Mouse (Mus musculus) lung, adult 2 months (tissue): Measurements from ENCODE around the gene Srebf2. TPM values are rescaled to one million over a fixed set of nuclear protein-coding genes. Genes with fewer than 3 reads are reported as not detected.

ENCODE experiments used
- DNase-seq: peaks from one replicate; pipeline ENCODE4 v3.0.0; 2022
- H3K4me1 ChIP-seq: fragments of 200-500 bp; 2 replicates; pipeline ENCODE4 v1.6.1; 2011; ENCODE audit warnings: low read length; ENCODE audit not compliant: control insufficient read depth, insufficient read depth
- H3K4me3 ChIP-seq: fragments of 200-500 bp; replicated peaks from 2 replicates; pipeline ENCODE3; 2011; ENCODE audit warnings: low read depth, mild to moderate bottlenecking, control low read depth, low read length; ENCODE audit errors: extremely low read depth
- CTCF ChIP-seq: fragments of 200-500 bp; IDR thresholded peaks from 2 replicates; pipeline ENCODE4 v1.5.1; 2011; ENCODE audit warnings: mild to moderate bottlenecking, low read length, control low read depth; ENCODE audit not compliant: insufficient read depth
- POLR2A ChIP-seq: fragments of 200-500 bp; IDR thresholded peaks from 2 replicates; pipeline ENCODE4 v1.6.1; 2011; ENCODE audit warnings: low read depth, mild to moderate bottlenecking, control low read depth, low read length, borderline replicate concordance; ENCODE audit errors: extremely low read depth
- WGBS: fragments of 180-500 bp; shearing (Covaris S2); methylation state at CpG from one replicate; pipeline ENCODE4 v1.1.7; 2018; 5-methylcytosine and 5-hydroxymethylcytosine counted together
- polyA plus RNA-seq: library from polyadenylated mRNA; depleted of rRNA; stranded (reverse); fragments of >200 nt; gene quantifications from 2 replicates; pipeline ENCODE4 v1.2.3, GENCODE M21; 2012

Srebf2 gene
- polyA plus RNA-seq, 1 experiment = 261 TPM

DNA sequence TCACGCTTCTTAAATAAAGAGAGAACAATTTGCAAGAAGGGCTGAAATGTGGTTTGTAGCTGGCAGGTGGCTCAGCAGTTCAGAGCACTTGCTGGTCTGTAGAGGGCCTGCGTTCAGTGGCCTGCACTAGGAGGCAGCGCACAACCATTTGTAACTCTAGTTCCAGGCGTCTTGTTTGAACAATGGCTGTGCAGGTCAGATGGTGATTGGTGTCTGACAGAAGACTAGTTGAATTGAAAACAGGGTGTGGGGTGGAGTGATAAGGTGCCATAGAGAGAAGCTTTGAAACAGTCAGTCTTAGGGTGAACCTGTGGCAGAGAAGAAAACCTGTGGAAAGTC lies 17.0 kb downstream of the Srebf2 start:
- peaks cover 37% of the 10 kb centered on the region for H3K4me1 ChIP-seq
- 41% methylated on average over 4 of the region's 4 CpGs for WGBS
- no peak for DNase-seq
- TF ChIP-seq POLR2A (no peak), CTCF (no peak)
- no peak overlapping the region for H3K4me3 ChIP-seq

DNA sequence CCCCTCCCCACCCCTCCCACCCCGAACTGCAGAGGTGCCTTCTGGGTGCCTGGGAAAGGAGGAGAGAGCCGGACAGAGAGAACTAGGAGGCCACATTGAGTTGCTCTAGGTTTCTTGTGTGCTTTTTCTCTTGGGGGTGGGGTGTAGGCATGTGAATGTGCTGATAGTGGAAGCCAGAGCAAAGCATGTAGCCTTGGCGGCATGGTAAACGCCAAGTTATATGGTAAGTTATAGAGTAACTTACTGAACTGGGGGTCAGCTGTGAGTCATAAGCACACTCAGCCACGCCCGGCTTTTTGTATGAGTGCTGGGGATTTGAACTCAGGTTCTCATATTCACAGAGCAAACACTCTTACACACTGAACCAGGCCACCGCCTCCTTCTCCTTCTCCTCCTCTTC lies 17.5 kb downstream of the Srebf2 start:
- 64% methylated on average over 7 of the region's 7 CpGs for WGBS
- DNase-seq = no peak

DNA sequence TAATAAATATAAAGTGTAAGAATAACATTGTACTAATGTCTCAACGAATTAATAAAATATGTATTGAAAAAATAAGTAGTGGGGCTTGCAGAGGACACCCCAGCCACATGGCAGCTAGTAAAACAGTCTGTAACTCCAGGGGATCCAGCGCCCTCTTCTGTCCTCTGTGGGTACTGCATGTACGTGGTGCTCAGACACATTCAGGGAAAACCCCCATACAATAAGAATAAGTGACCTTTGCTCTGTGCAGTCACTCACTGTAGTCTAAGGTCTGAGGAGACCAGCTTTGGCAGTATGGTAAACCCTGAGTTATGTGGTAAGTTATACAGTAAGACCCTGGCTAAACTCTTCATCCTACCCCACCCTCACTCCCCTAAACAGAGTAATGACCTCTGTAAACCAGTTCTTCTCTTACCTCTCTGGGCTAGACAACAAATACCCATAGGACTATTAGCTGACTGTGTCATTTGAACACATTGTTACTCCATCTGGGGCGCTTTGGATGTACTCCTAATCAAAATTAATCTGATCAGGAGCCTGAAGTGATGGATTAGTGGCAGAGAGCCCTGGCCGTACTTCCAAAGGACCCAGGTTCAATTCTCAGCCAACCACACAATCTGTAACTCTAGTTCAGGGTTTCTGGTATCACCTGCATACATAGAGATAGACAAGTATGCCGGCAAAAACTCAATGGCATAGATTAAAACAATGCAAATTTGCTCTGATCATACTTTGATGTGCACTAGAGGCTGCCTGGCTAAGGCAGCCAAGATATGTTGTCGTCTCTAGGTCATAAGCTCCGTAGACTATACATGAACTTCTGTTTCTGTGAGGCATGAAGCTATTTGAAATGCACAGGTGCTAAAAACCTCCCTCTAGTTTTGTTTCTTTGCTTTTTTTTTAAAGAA lies 18.6 kb downstream of the Srebf2 start:
- peak; percentile 83 for DNase-seq
- H3K4me1 ChIP-seq = peaks cover 33% of the 10 kb centered on the region
- WGBS = 49% methylated on average over 8 of the region's 8 CpGs
- peak; percentile 92 for TF ChIP-seq CTCF
- TF ChIP-seq POLR2A = no peak
- no peak overlapping the region for H3K4me3 ChIP-seq

More for the DNA sequence above, 17.5 kb downstream of the Srebf2 start:
- TF ChIP-seq POLR2A = no peak
- Histone ChIP-seq H3K4me3 (no peak overlapping the region), H3K4me1 (peaks cover 37% of the 10 kb centered on the region)

DNA sequence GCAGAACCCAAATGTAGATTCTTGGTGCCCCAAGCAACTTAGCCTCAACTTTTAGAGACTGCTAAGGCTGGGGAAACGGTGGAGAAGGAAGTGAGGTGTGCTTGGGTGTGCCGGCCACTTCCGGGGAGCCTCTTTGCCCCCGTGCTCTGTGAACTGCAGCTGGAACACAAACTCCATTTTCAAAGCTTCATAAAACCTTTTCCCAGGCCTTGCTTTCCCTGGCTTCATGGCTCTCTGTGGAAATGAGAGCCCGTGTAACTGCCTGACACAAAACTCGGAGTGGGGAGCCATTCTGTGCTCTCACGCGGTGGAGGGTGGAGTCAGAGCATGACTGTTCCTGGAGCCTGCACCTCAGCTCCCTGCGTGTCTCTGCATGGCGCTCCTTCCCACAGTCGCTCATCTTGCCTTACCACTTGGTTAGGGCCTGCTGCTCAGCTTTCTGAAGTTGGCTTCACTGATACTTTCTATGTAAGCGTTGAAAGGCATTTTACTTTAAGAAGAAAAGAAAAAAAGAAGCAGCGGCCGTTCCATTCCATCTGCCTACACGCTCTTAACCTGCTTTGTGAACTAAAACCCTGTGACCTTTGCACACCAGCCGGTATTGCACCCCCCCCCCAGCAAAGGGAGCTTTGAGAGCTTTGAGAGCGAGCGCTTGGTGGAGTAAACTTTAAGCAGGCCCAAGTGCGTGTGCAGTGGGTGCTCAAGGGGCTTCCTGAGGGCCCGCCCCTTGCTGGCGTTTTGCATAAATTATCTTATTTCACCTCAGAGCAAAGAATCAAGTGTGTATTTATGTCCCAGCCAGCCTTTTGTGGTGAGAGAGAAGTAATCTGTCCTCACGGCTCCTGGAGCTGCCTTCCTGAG lies 19.5 kb downstream of the Srebf2 start:
- whole genome bisulfite sequencing = 49% methylated on average over 22 of the region's 22 CpGs
- H3K4me1 ChIP-seq = peaks cover 29% of the 10 kb centered on the region
- DNase-seq = no peak
- peak overlapping the region; percentile 6 for H3K4me3 ChIP-seq
- TF ChIP-seq CTCF = no peak
- no peak for TF ChIP-seq POLR2A

DNA sequence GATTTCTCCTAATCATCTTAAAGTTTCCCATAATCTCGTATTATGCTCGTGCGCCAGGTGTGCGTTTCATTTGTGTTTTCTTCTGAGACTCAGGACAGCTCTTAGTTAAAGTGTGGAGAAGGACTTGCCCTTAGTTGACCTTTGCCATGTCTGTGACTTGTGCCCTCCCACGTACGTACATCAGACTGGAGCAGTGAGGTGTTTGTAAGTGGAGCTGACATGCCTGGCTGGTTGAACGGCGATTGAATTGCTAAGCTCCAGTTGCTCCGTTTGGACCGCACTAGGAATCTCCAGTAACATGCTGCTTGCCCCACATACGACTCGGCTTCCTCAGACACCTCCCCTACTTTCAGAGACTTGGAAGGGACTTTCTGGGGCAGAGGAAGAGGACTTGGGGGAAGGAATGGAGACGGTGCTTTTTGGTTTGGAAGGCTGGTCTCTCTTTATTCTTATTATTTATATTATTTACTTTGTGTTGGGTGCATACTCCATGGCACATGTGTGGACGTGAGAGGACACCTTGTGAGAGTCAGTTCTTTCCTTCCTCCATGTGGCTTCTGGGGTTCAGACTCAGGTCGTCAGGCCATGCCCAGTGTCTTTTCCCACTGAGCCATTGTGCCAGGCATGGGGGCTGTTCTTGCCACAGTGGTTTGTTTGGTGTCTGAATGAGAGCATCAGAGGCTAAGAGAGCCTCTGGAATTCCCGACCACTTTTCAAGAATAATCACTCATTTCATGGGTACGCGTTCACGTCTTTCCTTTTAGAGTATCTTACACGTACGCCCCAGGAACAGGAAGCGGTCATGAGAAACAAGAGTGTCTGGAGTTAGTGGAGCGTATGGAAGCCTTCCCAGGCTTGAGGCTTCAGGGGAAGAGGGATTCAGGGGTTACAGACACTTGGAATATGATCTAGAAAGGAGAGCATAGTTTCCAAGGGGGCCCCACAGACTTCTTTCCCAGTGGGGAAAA lies 20.5 kb downstream of the Srebf2 start:
- no peak for TF ChIP-seq CTCF
- no peak for TF ChIP-seq POLR2A
- H3K4me1 ChIP-seq = peaks cover 29% of the 10 kb centered on the region
- 43% methylated on average over 23 of the region's 23 CpGs for WGBS

DNA sequence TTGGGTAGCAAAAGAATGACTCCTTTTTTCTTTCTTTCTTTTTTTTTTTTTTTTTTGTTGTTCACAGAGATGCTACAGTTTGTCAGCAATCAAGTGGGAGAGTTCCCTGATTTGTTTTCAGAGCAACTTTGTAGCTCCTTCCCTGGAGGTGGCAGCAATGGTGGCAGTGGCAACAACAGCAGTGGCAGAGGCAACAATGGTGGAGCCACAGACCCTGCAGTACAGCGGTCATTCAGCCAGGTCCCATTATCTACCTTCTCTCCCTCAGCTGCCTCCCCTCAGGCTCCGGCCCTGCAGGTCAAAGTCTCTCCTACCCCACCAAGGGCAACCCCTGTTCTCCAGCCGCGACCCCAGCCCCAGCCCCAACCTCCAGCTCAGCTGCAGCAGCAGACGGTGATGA lies 22.7 kb downstream of the Srebf2 start:
- H3K4me3 ChIP-seq = no peak overlapping the region

More for the DNA sequence above, 20.5 kb downstream of the Srebf2 start:
- no peak for DNase-seq
- no peak overlapping the region for H3K4me3 ChIP-seq

DNA sequence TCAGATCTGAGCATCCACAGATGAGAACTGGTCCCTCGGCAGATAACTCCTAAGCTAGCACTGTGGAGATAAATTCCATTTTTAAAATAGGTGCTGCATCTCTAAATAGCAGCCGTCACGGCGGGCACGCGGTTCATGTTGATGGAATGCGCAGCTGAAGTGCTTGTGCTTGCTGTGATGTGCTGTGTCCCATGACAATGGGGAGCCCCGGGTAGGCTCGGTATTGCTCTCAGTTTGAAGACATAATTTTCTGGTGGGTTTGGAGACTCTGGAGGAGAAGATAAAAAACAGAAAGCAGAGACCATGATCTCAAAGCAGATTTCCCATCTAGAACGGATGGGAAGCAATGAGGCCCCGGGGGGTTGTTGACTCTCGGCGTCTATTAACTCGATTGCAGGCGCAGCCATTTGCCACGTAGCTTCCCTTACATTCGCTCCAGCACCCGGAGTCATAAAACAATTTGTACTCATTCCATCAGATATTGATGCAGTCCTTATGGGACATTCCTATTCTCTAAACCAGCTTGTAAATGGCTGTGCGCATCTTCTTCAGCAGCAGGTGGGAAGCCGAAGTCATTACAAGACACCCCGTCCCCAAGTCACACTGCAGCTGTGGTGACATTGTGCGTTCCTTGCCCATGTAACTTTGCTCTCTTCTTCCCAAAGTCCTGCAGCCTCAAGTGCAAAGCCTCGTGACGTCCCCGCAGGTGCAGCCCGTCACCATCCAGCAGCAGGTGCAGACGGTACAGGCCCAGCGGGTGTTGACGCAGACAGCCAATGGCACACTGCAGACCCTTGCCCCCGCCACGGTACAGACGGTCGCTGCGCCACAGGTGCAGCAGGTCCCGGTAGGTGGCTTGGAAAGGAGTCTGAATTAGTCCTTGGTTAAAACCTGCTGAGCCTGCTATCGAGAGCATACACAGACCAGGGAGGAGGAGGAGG lies 23.7 kb downstream of the Srebf2 start:
- H3K4me3 ChIP-seq = no peak overlapping the region
- TF ChIP-seq CTCF = no peak
- no peak for TF ChIP-seq POLR2A
- 91% methylated on average over 36 of the region's 36 CpGs for WGBS
- peaks cover 15% of the 10 kb centered on the region for H3K4me1 ChIP-seq
- no peak for DNase-seq

More for the DNA sequence above, 22.7 kb downstream of the Srebf2 start:
- no peak for TF ChIP-seq POLR2A
- no peak for TF ChIP-seq CTCF
- no peak for DNase-seq
- H3K4me1 ChIP-seq = peaks cover 17% of the 10 kb centered on the region
- WGBS = 94% methylated on average over 5 of the region's 5 CpGs

DNA sequence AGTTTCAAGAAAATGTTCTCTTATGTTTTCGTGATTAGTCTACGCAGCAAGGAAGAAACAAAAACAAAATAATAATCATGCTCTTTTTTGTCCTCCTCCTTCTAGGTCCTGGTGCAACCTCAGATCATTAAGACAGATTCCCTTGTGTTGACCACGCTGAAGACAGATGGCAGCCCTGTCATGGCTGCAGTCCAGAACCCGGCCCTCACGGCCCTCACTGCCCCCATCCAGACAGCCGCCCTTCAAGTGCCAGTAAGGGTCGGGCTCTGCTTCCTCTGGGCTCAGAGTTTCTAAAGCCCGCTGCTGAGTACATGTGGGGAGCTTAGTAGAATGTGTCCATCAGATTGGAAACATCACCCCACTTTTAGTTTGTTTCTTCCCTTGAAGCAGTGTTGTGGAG lies 25.7 kb downstream of the Srebf2 start:
- TF ChIP-seq CTCF = no peak
- no peak for TF ChIP-seq POLR2A
- H3K4me1 ChIP-seq = peaks cover 8% of the 10 kb centered on the region
- H3K4me3 ChIP-seq = no peak overlapping the region
- no peak for DNase-seq
- 65% methylated on average over 8 of the region's 8 CpGs for WGBS
